Mouse (Mus musculus): ENCODE results near the gene Cd3eap.

Cd3eap gene

DNA sequence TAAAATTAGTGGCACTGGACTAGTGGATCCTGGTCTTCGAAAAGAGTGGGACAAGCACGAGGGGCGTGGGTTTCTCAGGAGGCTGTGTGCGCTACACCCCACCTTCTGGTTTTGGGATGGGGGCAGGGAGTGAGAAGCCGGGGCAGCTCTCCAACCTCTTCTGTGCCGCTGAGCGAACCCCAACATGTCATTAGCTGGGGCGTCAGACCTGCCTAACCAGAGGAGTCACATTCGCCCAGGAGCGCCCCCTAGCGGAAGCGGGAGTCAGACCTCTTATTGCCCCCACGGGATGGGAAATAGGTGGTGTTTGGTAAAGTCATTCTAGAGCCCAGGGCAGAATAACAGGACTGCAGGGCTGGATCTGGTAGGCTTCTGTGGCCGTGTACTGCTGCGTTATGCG is 2.4 kb upstream of the Cd3eap start:
- peak; percentile 74 for DNase-seq

GRCm38 (mm10) chr7:19360944-19361343 is 1.7 kb upstream of the Cd3eap start:
- peak; percentile 95 for DNase-seq

GRCm38 (mm10) chr7:19359892-19360641 is 784 bp upstream of the Cd3eap start:
- DNase-seq = peak; percentile 82

- DNase-seq = no peak
Measured at GRCm38 (mm10) chr7:19358634-19359033, 649 bp downstream of the Cd3eap start.

DNA sequence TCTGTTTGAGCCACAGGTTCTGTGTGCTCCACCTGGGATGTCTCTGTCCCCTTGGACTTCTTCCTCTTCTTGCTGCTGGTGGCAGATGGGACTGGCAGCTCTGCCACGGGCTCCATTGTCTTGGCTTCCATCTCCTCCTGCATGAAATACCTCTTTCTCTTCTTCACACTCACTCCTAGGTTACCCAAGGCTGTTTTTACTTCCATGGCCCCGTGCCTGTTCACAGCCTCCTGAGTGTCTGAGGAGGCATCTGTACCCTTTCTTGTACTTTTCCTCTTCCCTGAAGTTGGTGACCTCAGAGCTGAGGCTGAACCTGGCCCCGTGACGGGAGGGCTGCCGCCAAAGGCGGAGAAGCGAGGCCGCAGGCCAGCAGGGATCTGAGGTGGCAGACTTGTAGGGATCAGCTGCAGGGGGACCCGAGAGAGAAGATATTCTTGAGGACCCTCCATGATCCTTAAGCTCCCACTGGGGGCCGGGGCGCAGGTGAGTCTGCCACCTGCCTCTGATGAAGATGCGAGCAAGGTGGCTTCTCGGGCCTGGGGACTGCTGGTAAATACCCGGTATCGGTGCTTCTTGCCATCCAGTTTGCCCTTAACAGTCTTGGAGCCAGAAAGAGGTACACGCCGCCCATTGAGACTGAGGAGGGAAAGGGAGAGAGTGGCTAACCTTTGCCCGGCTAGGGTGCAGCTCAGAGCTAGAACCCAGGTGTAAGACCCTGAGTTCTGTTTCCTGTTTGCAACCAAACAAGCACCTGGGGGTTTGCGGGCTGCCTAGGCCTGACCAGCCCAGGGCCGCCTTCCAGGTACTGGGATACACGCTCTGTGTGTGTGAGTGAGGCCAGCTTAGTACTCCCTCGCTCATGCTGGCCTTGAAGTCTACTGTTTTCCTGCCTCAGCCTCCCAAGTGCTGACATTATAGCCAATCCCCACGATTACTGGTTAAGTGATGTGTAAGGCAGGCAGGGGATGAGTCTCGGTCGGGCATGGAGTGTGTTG is 1.6 kb downstream of the Cd3eap start:
- DNase-seq = no peak

DNA sequence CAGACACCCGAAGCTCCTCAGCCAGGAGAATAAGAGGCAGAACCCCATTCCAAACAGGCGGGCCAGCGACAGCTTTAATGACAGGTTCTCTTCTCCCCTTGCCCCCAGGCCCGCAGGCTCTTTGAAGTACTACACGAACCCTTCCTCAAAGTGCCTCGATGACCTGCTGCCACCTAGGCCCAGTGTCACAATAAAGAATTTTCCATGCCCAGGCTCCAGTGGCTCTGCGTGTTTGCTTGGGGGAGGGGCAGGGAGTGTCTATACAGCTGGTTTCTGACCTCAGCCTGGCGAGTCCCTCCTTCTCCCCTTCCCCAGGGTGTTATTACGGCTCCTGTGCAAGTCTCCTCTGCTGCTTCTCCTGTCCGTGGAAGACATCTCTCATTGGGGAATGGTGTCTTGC is 3.0 kb downstream of the Cd3eap start:
- no peak for DNase-seq

DNA sequence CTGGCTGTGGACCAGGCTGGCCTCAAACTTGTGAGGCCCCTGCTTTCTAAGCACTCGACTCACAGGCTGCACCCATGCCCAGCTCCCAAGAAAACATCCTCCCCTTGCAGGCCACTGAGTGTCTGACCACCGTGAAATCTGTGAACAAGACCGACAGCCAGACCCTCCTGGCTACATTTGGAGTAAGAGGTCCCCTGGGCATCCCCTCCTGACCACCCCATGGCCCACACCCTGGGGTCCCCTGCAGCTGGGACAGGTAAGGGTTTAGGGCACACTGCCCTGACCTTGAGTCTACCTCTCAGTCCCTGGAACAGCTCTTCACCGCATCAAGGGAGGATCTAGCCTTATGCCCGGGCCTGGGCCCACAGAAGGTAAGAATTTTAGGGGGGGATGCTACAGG is 4.3 kb downstream of the Cd3eap start:
- DNase-seq = no peak

- DNase-seq = no peak
Measured at GRCm38 (mm10) chr7:19350221-19350620, 9.1 kb downstream of the Cd3eap start.

DNA sequence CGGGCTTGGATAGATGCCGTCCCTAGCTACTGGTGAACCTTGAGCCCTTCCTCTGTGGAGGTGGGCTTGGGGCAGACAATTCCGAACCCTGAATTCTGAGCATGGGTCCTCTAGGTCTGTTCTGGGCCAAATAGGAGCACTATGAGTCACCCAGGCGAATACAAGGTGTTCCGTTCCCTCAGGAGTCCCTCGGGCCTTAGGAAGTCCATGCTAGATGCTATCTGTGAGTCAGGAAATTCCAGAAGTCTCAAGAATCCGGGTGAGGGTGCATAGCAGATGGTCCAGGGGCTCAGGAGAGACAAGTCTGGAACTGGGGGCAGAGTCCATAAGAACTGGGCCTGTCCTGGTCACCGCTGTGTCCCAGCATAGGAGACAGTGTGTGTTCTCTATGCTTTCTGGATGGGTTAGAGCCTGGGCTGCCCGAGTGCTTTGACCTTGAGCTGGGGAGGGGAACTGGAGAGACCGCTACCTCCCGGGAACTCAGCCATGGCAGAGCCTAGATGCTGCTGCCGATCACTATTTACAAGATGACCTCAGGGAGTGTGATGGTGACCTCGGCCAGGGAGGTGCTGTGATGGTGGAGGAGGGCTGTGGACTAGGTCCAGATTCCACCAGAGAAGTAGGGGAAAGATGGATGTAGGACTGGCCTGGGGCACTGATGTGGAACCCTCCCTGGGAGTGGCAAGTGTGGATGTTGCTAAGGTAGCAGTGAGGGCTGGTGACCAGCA is 9.9 kb downstream of the Cd3eap start:
- DNase-seq = no peak

- DNase-seq = peak; percentile 98
Measured at GRCm38 (mm10) chr7:19344938-19345471, 14.3 kb downstream of the Cd3eap start.

GRCm38 (mm10) chr7:19344237-19344847 is 14.9 kb downstream of the Cd3eap start, which contains the start of gene Ercc1:
Ercc1 (plus strand) TSS chr7:19344778.
- DNase-seq = peak; percentile 23

DNA sequence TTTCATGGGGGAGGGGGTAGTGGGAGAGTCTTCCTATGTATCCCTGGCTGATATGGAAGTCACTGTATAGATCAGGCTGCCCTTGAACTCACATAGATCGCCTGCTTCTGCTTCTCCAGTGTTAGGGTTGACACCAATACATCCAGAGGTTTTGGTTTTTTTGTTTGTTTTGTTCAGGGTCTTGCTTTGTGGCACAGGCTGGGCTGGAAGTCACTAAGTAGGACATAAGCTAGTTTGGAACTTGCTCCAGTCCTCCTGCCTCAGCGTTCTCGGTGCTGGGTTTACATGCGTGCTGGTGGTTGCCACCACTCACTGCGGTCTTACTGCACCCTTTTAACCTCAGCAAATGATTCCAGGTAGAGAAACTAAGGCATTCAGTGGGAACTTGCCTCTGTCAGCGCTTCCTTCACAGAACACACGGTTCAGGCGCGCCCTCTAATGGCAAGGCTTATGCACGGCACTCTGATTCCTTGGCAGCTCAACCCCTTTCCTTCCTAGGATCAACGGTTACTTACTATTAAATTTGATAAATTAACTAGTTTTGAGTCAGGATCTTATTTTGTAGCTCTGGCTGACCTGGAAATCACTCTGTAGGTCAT is 16.0 kb downstream of the Cd3eap start:
- peak; percentile 76 for DNase-seq

- DNase-seq = peak; percentile 88
Measured at GRCm38 (mm10) chr7:19342481-19343027, 16.7 kb downstream of the Cd3eap start.

DNA sequence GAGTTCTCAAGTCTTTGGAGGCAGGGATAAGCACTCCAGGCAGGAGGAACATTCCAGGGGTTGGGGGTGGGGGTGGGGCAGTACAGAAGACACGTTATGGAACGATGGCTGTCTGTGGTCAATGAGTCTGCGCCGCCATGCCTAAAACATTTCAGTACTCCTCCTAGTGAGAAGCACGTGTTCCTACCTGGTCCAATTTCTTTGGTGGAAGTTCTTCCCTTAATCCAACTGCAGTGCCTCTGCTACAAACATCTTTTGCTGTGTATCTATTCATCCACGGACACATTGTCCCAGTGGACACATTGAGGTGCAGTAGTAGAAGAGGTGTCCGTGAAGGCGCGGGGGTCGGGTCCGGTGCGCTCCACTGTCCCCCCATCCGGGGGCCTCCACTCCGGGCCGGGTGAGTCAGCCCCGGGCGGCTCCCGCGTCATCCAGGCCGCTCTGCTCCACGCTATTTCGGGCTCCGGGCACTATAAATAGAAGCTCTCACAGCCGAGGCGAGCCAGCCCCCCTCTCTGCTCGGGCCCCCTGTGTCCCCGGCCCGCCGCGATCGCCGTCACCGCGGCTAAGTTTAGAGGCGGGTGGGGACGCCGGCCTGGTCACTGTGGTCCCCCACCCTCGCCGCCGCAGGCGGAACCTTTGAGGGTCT is 17.4 kb downstream of the Cd3eap start:
- peak; percentile 30 for DNase-seq

GRCm38 (mm10) chr7:19341250-19341649 is 18.0 kb downstream of the Cd3eap start:
- DNase-seq = no peak

DNA sequence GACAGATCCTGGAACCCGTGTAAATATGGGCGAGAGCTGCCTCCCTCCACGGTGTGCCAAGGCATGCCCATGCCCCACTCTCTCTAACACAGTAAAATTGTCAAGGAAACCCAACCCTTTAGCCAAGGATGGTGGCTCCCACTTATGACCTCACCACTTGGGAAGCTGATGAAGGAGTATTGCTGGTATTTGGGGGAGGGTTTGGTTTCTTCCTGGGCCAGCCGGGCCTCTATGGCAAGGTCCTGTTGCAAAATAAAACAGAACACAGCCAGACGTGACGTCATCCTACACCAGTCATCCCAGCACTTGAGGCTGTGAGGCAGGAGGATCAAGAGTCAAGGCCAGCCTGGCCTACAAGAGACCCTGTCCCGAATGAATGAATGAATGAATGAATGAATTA is 20.7 kb downstream of the Cd3eap start:
- DNase-seq = no peak

GRCm38 (mm10) chr7:19338060-19338459 is 21.2 kb downstream of the Cd3eap start:
- DNase-seq = no peak

GRCm38 (mm10) chr7:19337122-19337521 is 22.2 kb downstream of the Cd3eap start:
- DNase-seq = no peak

DNA sequence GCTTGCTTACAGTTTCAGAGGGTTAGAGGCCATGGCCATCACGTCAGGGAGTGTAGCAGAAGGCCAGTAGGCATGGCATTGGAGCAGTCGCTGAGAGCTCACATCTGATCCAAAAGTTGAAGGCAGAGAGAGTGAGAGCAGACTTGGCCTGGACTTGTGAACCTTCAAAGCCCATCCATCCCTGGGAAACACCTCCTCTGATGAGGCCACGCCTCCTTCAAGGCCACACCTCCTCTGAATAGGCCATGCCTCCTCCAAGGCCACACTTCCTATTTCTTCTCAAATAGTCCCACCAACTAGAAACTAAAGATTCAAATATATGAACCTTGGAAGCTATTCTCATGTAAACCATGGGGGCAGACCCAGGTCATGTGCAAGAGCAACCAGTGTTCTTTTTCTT is 23.7 kb downstream of the Cd3eap start:
- no peak for DNase-seq

DNA sequence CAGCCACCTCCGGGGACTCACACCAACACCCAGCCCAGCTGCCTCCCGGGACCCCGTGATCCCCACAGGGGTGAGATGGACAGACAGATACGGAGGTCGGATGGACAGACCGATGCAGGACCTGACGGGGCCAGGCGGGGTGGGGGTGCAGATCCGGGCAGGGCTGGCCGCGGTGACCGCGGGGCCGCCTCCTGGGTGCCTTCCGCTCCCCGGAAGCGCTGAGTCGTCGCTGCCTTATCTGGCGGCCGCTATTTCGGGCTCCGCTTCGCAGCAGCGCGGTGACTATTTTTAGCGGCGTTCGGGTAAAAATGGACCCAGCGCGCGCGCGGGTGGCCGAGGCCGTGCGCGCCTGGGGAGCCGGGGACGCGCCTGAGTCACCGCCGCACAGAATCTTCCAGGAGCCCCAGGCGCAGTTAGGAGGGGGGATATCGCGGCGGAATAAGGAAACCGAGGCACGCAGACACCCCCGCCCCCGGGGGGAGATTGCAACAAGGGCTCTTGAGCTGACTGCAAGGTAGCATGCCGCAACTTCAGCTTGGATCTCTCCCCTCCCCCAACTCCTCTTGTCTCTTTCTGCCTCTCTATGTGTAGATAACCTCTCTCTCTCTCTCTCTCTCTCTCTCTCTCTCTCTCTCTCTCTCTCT is 26.5 kb downstream of the Cd3eap start:
- DNase-seq = peak; percentile 72
